Mouse (Mus musculus) left cerebral cortex, adult 11 months (tissue): ENCODE results near the gene Smim6.
A peak's percentile ranks its signal among the peaks of the same experiment; 100 is the strongest.

Experiments used
- DNase-seq: peaks from one replicate; pipeline ENCODE4 v3.0.0; 2022; ENCODE audit warnings: low spot score

Smim6 gene

DNA sequence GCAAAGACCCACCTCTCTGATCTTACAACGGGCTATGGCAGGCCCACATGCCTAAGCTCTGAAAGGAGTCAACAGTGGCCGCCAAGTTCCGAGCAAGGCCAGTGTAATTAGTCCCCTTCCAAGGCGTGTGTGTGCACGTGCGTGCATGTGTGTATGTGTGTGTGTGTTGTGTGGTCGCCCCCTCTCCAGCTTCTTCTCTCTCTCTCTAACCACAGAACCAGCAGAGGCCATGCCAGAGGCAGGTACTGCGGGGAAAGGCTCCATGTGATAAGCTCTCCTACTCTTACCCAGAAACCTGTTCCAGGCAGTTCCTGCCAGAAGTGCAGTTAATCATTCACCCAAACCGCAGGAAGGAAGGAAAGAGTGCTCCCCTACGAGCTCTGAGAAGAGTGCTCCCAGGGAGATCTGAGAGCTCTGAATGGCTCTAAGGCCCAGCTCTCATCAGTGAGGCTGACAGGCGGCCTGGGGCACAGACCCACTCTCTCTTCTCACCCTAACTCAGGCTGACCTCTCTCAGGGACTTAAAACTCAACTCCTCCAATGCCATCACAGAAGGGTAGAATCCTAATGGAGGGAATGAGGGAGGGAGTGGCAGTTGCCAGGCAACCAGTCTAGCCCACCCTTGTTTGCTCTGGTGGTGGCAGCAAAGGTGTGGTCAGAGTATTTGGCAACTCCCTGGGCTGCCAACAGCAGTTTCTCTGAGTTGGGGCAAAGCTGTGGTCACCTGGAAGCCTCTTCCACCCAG lies at the start of gene Smim6:
TSS of gene Smim6 (plus strand) at position 386 of the 745 bp plus-strand sequence.
- DNase-seq = no peak

DNA sequence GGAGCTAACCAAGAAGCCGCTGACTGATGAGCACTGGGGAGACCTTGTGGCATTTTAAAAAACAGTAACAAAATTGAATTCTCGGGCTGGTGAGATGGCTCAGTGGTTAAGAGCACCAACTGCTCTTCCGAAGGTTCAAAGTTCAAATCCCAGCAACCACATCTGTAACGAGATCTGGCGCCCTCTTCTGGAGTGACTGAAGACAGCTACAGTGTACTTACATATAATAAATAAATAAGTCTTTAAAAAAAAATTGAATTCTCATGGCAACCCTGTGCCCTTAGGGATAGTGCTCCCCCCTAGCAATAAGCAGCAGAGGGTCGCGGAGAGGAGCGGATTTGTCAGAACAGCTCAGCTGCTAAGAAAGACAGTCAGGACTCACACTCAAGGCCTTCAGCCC lies 47.9 kb upstream of the Smim6 start:
- no peak for DNase-seq

GRCm38 (mm10) chr11:115869393-115869792 lies 42.4 kb upstream of the Smim6 start:
- DNase-seq = no peak

DNA sequence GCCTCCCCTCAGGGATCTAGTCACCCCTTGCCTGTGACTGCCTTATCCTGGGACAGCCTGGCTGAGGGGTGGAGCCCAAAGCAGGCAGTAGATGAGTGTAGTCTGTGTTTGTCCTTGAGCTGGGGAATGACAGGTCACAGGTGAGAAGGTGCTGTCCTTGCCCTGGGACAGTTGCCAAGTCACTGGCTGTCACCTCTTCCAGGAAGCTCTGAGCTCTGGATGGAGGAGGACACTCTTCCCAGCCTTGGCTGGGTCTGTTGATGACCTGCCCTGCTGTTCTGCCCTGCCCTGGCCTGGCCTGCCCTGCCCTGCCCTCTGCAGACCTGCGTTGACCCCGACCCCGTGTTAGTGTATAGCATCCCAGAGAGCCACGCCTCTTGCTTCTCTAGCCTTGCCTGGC lies 39.4 kb upstream of the Smim6 start:
- no peak for DNase-seq

DNA sequence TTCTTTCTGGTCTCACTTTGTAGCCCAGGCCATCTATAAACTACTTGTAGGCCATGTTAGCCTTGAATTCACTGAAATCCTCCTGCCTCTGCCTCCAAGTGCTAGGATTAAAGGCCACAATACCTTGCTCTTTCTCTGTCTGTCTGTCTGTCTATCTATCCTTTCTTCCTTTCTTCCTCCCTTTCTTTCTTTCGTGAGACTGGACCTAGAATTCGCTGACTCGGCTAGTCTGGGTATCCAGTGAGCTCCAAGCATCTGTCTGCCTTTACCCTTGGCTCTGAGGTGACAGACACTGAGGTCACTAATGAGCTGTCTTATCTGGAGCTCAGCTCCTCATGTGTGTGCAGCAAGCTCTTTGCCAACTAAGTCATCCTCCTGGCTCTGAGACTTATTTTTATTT lies 35.9 kb upstream of the Smim6 start:
- DNase-seq = no peak

DNA sequence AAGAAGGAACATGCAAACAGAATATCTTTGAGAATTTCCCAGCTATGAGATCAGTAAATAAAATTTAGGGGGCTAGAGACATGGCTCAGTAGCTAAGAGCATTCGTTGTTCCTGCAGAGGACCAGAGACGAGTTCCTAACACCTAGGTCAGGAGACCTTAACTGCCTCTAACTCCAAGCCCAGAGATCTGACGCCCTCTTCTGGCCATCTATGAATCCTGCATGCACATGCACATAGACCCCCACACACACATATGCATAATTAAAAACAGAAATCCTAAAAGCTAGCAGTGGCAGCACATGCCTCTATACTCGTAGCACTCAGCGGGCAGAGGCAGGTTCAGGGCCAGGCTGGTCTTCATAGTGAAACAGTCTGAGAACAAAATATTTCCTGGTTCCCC lies 35.4 kb upstream of the Smim6 start:
- DNase-seq = no peak

GRCm38 (mm10) chr11:115877174-115877755 lies 34.6 kb upstream of the Smim6 start:
- DNase-seq = no peak

DNA sequence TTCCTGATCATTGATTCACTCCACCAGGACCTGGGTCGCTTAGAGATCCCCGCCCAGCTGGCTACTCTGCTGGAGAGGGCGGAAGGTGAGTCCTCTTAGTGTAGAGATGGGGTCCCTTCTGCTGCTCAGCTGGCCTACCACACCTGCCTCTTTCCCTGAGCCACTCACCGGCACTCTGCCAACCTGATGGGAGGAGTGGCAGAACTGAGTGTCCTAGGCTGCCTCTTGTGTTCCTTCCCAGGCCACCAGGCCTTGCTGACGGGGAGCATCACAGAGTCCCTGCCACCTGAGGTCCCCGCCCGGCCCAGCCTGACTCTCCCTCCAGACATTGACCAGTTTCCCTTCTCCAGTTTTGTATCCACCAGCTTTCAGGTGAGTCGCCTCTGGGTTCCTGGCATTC lies 33.7 kb upstream of the Smim6 start:
- DNase-seq = no peak

- DNase-seq = no peak
Measured at GRCm38 (mm10) chr11:115881002-115881401, 30.8 kb upstream of the Smim6 start.

- DNase-seq = no peak
Measured at GRCm38 (mm10) chr11:115883251-115883650, 28.6 kb upstream of the Smim6 start.

DNA sequence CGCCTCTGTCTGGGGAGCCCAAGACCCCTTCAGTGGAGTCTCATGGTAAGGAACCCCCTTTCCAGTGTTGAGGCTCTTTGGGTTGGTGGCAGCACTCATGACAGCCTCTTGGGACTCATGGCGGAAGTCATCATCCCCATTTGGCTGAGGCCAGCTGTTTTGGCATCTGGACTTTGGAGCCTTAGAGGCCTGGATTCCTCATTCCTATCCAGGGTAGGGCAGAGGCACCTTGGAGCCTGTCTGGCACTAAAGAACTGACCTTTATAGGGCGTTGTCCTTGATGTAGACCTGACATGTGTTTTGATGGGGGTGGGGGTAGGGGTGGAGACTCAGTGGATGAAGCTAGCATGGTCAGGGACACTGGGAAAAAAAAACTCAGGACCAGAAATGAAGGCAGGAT lies 27.5 kb upstream of the Smim6 start:
- DNase-seq = no peak

- no peak for DNase-seq
Measured at GRCm38 (mm10) chr11:115885281-115885680, 26.5 kb upstream of the Smim6 start.

GRCm38 (mm10) chr11:115886446-115886845 lies 25.4 kb upstream of the Smim6 start:
- DNase-seq = no peak

GRCm38 (mm10) chr11:115888020-115888419 lies 23.8 kb upstream of the Smim6 start:
- no peak for DNase-seq

DNA sequence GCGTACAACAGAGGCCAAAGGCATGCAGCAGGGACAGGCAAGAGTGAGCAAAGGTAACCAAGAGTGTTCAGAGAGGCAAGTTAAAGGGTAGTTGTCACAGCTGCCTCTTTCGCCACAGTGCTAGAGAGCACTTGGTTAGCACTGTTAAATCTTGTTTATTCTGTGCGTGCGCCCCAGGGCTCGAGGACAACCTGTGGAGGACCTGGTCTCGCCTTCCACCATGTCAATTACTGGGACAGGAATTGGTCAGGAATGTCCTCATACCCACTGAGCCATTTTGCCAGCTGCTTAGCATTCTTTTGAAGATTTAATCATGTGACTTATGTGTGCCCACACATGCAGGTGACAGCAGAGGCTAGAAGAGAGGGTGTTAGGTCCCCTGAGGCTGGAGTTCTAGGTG lies 22.7 kb upstream of the Smim6 start:
- no peak for DNase-seq

DNA sequence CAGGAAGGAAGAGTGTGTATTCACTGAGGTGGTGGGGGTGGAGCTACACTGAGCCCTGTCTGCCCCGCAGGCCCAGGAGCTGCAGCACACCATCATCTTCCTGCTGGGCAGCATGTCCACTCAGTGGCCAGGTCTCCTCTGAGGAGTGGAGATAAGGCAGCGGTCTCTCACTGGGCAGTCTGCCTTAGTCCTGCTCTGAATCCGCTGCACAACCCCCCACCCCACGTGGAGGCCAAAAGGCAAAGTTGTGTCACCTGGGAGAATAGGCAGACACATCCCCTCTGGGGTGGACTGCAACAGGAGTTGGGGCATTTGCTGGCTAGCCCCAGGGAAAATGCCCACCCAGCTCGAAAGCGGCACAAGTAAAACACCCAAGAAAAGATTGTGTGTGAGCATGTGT lies 19.6 kb upstream of the Smim6 start:
- DNase-seq = no peak

DNA sequence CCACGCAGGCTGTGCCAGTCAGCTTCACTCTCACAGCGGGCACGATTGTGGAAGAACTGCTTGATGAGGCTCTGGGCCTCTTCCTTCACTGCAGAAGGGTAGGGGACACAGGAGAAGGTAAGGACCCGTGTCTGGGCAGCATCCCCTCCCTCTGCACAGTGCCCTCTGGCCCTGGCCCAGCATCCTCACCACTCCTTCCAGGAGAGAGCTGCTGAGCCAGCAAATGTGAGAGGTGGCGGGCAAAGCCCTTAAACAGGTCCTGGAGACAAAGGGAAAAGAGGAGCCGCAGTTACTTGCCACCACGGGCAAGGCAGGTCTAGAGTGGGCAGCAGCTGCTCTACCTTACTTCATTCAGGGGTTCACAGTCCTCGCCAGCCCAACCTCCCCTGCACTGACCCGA lies 18.7 kb upstream of the Smim6 start:
- no peak for DNase-seq

- DNase-seq = no peak
Measured at GRCm38 (mm10) chr11:115894755-115895520, 16.9 kb upstream of the Smim6 start.

DNA sequence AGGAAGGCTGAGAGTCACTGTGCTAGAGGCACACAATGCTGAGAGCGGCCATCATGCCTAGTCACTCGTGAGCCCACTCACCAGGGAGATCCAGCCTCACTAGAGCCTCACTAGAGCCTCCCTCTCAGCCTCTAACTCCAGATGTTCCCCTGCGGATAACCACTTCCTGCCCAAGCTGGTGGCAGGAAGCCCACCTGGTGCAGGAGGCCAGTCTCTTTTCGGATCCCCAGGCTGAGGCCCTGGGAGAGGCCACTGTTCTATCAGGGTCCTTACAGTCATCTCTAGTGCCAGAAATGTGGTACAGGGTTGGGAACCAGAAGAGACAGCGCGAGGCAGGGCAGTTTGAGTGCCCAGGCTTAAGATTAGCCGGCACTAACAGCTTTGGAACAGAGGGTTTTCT lies 13.4 kb upstream of the Smim6 start:
- DNase-seq = no peak

GRCm38 (mm10) chr11:115898886-115899285 lies 12.9 kb upstream of the Smim6 start:
- DNase-seq = peak; percentile 79

- DNase-seq = no peak
Measured at GRCm38 (mm10) chr11:115899486-115900266, 12.1 kb upstream of the Smim6 start, which contains the start of gene Smim5. TSS of gene Smim5 (plus strand) at chr11:115899966.
